Mouse (Mus musculus): ENCODE data around the gene 4930404N11Rik. TPM values are rescaled to one million over a fixed set of nuclear protein-coding genes. Genes with fewer than 3 reads are reported as not detected.

4930404N11Rik gene
- polyA plus RNA-seq, 1 experiment, result 3.2 TPM

- H3K9me3 ChIP-seq (ENCODE audit: control insufficient read depth, low read length), result no peaks in the 10 kb centered on the region
- H3K4me3 ChIP-seq (replicated peaks), result peak overlapping the region; percentile 90
- H3K4me1 ChIP-seq (ENCODE audit: control insufficient read depth), result peaks cover 84% of the 10 kb centered on the region
- H3K36me3 ChIP-seq (ENCODE audit: control insufficient read depth), result peaks cover 54% of the 10 kb centered on the region
- no peaks in the 10 kb centered on the region for H3K27me3 ChIP-seq (ENCODE audit: control insufficient read depth)
- no peak for TF ChIP-seq GATA1 (IDR thresholded peaks at IDR 0.05; ENCODE audit: low read length)
- TF ChIP-seq TAL1 (IDR thresholded peaks at IDR 0.05; ENCODE audit: low read length), result no peak
Observed at GRCm38 (mm10) chr10:81378553-81379182, 13.1 kb upstream of the 4930404N11Rik start.

- peaks cover 85% of the 10 kb centered on the region for H3K4me1 ChIP-seq (ENCODE audit: control insufficient read depth)
- no peaks in the 10 kb centered on the region for H3K9me3 ChIP-seq (ENCODE audit: control insufficient read depth, low read length)
- TF ChIP-seq GATA1 (IDR thresholded peaks at IDR 0.05; ENCODE audit: low read length) (no peak), TAL1 (IDR thresholded peaks at IDR 0.05; ENCODE audit: low read length) (no peak)
- H3K27me3 ChIP-seq (ENCODE audit: control insufficient read depth), result no peaks in the 10 kb centered on the region
- peaks cover 61% of the 10 kb centered on the region for H3K36me3 ChIP-seq (ENCODE audit: control insufficient read depth)
- H3K4me3 ChIP-seq (replicated peaks), result peak within 1 kb of the TSS; percentile 90
Observed at GRCm38 (mm10) chr10:81377793-81378552, 12.4 kb upstream of the 4930404N11Rik start, which contains the start of gene Fzr1. TSS of gene Fzr1 (minus strand) at chr10:81378516.

GRCm38 (mm10) chr10:81377362-81377664 is 11.7 kb upstream of the 4930404N11Rik start:
- Histone ChIP-seq H3K36me3 (ENCODE audit: control insufficient read depth) (peaks cover 68% of the 10 kb centered on the region), H3K27me3 (ENCODE audit: control insufficient read depth) (no peaks in the 10 kb centered on the region), H3K4me1 (ENCODE audit: control insufficient read depth) (peaks cover 85% of the 10 kb centered on the region), H3K9me3 (ENCODE audit: control insufficient read depth, low read length) (no peaks in the 10 kb centered on the region), H3K4me3 (replicated peaks) (peak overlapping the region; percentile 90)
- no peak for TF ChIP-seq GATA1 (IDR thresholded peaks at IDR 0.05; ENCODE audit: low read length)
- TF ChIP-seq TAL1 (IDR thresholded peaks at IDR 0.05; ENCODE audit: low read length), result no peak

GRCm38 (mm10) chr10:81376561-81377361 is 11.1 kb upstream of the 4930404N11Rik start:
- peaks cover 85% of the 10 kb centered on the region for H3K4me1 ChIP-seq (ENCODE audit: control insufficient read depth)
- H3K36me3 ChIP-seq (ENCODE audit: control insufficient read depth), result peaks cover 73% of the 10 kb centered on the region
- H3K4me3 ChIP-seq (replicated peaks), result peak overlapping the region; percentile 90
- TF ChIP-seq TAL1 (IDR thresholded peaks at IDR 0.05; ENCODE audit: low read length) (no peak), GATA1 (IDR thresholded peaks at IDR 0.05; ENCODE audit: low read length) (no peak)
- no peaks in the 10 kb centered on the region for H3K27me3 ChIP-seq (ENCODE audit: control insufficient read depth)
- no peaks in the 10 kb centered on the region for H3K9me3 ChIP-seq (ENCODE audit: control insufficient read depth, low read length)

DNA sequence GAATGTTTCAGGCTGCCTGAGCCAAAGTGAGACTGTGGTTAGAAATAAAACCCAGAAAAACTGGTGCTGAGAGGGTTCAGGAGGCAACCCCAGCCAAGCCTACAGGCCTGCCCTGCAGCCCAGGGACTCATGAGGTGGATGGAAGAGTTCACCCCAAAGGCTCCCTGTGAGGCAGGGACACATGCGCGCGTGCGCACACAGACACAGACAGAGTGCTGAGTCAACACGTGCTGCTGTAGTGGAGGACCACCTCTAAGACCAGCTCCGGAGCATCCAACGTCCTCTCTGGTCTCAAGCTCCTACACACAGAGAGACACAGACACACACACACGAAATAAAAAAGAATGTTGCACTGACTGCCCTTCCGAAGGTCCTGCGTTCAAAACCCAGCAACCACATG is 9.7 kb upstream of the 4930404N11Rik start:
- H3K36me3 ChIP-seq (ENCODE audit: control insufficient read depth), result peaks cover 83% of the 10 kb centered on the region
- no peaks in the 10 kb centered on the region for H3K9me3 ChIP-seq (ENCODE audit: control insufficient read depth, low read length)
- peaks cover 75% of the 10 kb centered on the region for H3K4me1 ChIP-seq (ENCODE audit: control insufficient read depth)
- no peaks in the 10 kb centered on the region; the same call in 1 of the 2 replicates for H3K27me3 ChIP-seq (ENCODE audit: control insufficient read depth)
- TF ChIP-seq GATA1 (IDR thresholded peaks at IDR 0.05; ENCODE audit: low read length), result no peak
- TF ChIP-seq TAL1 (IDR thresholded peaks at IDR 0.05; ENCODE audit: low read length), result no peak
- H3K4me3 ChIP-seq (replicated peaks), result peak overlapping the region; percentile 90

- Histone ChIP-seq H3K4me3 (replicated peaks) (no peak overlapping the region), H3K4me1 (ENCODE audit: control insufficient read depth) (peaks cover 83% of the 10 kb centered on the region), H3K36me3 (ENCODE audit: control insufficient read depth) (peaks cover 100% of the 10 kb centered on the region), H3K27me3 (ENCODE audit: control insufficient read depth) (no peaks in the 10 kb centered on the region; the same call in 1 of the 2 replicates), H3K9me3 (ENCODE audit: control insufficient read depth, low read length) (peaks cover 2% of the 10 kb centered on the region; the same call in 1 of the 2 replicates)
- no peak for TF ChIP-seq GATA1 (IDR thresholded peaks at IDR 0.05; ENCODE audit: low read length)
- TF ChIP-seq TAL1 (IDR thresholded peaks at IDR 0.05; ENCODE audit: low read length), result no peak
Observed at GRCm38 (mm10) chr10:81367207-81367495, 1.5 kb upstream of the 4930404N11Rik start.

DNA sequence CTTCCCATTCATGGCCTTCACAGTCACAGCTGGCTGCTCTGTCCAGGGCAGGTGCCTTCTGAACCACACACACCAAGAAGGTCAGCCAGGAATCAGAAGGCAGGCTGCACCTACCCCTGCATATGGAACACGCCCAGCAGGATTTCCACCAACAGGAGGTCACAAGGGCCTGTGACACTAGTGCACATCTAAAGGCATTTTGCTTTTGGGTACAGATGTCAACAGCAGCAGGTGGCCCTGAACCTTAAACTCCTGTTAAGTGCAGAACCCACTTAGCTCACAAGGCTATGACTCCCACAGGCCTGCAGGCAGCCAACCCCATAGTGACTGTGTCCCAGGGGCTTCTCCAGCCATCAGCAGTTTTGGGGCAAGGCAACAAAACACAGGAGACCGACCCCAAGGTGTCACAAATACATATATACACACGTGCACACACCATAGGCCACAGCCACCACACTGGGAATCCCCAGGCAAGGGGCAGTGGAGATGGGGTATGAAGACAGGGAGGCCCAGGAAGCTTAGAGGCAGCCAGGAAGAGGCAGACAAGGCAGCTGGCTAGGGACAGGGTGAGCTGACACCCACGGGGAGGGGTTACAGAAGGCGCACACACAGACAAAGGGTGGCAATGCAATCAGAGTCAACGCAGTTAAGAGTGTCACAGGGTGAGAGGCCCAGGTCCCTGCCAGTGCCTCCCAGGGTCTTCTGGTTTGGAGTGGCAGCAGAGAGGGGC is 1.0 kb upstream of the 4930404N11Rik start:
- Histone ChIP-seq H3K36me3 (ENCODE audit: control insufficient read depth) (peaks cover 100% of the 10 kb centered on the region), H3K4me1 (ENCODE audit: control insufficient read depth) (peaks cover 83% of the 10 kb centered on the region), H3K27me3 (ENCODE audit: control insufficient read depth) (no peaks in the 10 kb centered on the region; the same call in 1 of the 2 replicates), H3K9me3 (ENCODE audit: control insufficient read depth, low read length) (peaks cover 2% of the 10 kb centered on the region; the same call in 1 of the 2 replicates), H3K4me3 (replicated peaks) (no peak overlapping the region)
- TF ChIP-seq TAL1 (IDR thresholded peaks at IDR 0.05; ENCODE audit: low read length) (no peak), GATA1 (IDR thresholded peaks at IDR 0.05; ENCODE audit: low read length) (no peak)

DNA sequence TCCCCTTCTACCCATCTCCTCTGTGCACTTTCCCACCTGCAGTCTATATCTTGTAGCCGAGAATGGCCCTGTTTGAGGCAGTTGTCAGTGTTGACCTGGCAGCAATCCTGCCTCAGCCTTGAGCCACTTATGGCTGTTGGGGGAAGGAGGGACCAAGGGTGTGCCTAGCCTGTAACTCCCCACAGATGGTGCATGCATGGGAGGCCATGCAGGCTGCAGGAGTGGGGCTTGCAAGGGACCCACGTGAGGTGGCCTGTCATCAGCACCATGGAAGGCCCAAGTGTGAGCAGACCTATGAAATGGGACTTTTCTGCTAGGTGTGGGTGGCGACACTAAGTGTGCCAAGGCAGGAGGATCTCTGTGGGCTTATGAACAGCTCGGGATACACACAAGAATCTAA is 543 bp downstream of the 4930404N11Rik start:
- H3K36me3 ChIP-seq (ENCODE audit: control insufficient read depth), result peaks cover 100% of the 10 kb centered on the region
- TF ChIP-seq GATA1 (IDR thresholded peaks at IDR 0.05; ENCODE audit: low read length) (no peak), TAL1 (IDR thresholded peaks at IDR 0.05; ENCODE audit: low read length) (no peak)
- H3K9me3 ChIP-seq (ENCODE audit: control insufficient read depth, low read length), result peaks cover 2% of the 10 kb centered on the region; the same call in 1 of the 2 replicates
- peaks cover 93% of the 10 kb centered on the region for H3K4me1 ChIP-seq (ENCODE audit: control insufficient read depth)
- no peak overlapping the region for H3K4me3 ChIP-seq (replicated peaks)
- no peaks in the 10 kb centered on the region; the same call in 1 of the 2 replicates for H3K27me3 ChIP-seq (ENCODE audit: control insufficient read depth)
